Mouse (Mus musculus) megakaryocyte, embryonic 14.5 days (primary cell): ENCODE data around the gene Zswim4.

ENCODE experiments used
- FLI1 ChIP-seq: IDR thresholded peaks from 2 replicates; pipeline ENCODE4 v1.6.1; 2012; ENCODE audit warnings: low read length, inconsistent platforms, mixed read lengths
- GATA1 ChIP-seq: IDR thresholded peaks from 3 replicates; pipeline ENCODE4 v1.6.1; 2012; ENCODE audit warnings: mixed read lengths, low read length, inconsistent platforms, borderline replicate concordance

GRCm38 (mm10) chr8:84176560-84176959, 60.3 kb downstream of the Zswim4 start:
- TF ChIP-seq GATA1 = no peak
- TF ChIP-seq FLI1 = no peak
